Mouse (Mus musculus) ES-E14 (cell line): Measurements from ENCODE around the gene Bmpr2.

Source experiments
- CHD2 ChIP-seq: IDR thresholded peaks from 2 replicates; pipeline ENCODE4 v1.6.1; 2014; ENCODE audit warnings: mild to moderate bottlenecking, low read depth, low read length, inconsistent platforms
- ZC3H11A ChIP-seq: IDR thresholded peaks from 2 replicates; pipeline ENCODE4 v1.6.1; 2012; ENCODE audit warnings: low read depth, mild to moderate bottlenecking, inconsistent platforms, low read length, borderline replicate concordance
- ZNF384 ChIP-seq: IDR thresholded peaks from 2 replicates; pipeline ENCODE4 v1.6.1; 2012; ENCODE audit warnings: low read depth, low read length, inconsistent platforms

GRCm38 (mm10) chr1:59848327-59848726 is 85.1 kb downstream of the Bmpr2 start:
- TF ChIP-seq ZNF384 (no peak), CHD2 (no peak), ZC3H11A (no peak)
